Mouse (Mus musculus): ENCODE data around the gene Mdfic.
A peak's percentile ranks its signal among the peaks of the same experiment; 100 is the strongest.
"Not testable (repeated sequence)": the region's sequence is repeated elsewhere in the genome, so short reads cannot be mapped to it uniquely, and the experiment has no call there.

Gene Mdfic

DNA sequence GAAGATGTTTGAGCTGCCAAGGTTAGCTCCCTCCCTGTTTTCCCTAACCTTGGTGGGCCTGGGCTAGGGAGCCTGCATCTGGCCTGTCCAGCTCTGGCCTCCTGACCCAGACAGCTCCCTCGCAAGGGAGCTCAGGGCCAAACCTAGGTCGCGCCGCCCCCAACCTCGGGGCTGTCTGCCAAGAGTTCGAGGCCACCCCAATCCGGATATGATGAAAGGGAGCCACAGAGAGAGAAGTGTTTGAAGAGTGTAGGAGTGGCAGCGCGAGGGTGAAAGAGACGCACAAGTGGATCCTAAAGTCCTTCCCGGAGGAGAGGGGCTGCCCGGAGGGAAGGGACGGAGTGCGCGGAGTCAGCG, at the start of gene Mdfic:
TSS of gene Mdfic (plus strand) at position 201 of the 357 bp plus-strand sequence.
- no peak for DNase-seq (ENCODE audit: low read depth)

DNA sequence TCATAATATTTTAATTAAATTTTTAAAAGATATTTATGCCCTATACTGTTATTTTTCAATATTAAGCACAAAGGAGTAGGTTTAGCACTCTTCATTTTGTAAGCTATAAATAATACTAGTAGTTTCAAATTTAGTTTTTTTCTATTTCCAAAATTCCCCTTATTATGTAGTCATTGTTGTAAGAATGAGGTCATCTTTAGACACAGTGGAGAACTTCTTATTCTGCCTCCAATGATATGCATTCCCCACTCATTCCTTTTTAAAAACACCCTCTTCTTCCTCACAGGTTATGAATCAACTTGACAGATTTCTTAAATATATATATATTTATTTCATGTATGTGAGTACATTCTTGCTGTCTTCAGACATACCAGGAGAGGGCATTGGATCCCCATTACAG, 49.1 kb upstream of the Mdfic start:
- DNase-seq (ENCODE audit: low read depth), result no peak

DNA sequence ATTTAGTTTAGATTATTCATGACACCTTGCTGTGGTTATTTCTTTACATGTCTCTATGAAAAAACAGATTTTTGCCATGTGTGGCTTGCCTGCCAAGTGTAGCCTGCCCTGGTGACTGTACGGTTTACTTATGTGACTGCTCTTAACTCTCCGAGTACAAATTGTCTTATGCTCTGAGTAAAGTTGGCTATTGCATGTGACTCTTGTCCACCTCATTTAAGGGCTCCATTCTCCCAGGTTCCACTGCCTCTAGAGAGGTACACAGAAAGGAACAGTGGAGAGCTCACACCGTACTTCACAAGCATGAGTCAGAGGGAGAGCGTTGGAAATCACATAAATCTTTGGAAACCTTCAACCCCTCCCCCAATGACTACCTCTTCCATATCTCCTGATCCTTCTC, 10.4 kb upstream of the Mdfic start:
- no peak for DNase-seq (ENCODE audit: low read depth)

DNA sequence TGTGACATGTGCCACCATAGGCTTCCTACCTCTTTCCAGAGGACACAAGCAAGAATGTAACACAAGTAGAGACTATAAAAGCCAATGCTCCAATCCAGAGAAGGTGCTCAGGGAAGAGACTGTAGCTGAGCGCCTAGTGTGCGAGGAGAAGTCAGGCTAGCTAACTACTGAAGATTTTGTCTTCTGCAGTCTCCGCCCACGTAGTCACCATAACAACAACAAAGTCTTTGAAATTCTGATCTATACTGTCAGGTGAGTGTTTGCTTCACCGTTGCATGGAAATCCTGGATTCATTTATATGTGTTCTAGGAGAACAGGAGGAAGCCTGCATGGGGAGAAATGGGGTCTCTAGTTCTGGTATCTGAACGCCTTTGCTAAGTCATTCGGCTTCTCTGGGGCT, 9.8 kb upstream of the Mdfic start:
- no peak for DNase-seq (ENCODE audit: low read depth)

DNA sequence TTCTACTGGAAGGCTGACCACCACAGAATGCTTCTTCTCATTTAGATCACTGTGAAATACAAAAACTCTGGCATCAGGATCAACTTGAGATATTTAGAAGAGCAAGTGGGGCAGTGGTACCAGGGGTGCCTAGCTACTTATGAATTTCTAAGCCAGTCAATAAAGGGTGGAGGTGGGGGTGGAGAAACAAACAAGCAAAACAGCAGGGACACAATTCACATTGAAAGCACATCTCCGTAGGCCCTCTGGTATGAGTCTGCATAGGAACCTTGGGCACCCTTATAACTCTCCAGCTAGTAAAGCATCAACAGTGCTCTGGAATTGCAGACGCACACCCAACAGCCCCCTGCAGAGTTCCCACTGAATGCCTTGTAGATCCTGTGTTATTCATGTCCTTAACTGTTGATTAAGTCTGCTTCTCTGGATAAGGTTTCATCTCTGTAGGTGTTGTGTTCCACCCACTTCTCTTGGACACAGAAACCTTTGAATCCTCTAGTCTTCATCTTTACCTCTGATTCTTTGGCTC, 7.5 kb upstream of the Mdfic start:
- DNase-seq (ENCODE audit: low read depth), result no peak

DNA sequence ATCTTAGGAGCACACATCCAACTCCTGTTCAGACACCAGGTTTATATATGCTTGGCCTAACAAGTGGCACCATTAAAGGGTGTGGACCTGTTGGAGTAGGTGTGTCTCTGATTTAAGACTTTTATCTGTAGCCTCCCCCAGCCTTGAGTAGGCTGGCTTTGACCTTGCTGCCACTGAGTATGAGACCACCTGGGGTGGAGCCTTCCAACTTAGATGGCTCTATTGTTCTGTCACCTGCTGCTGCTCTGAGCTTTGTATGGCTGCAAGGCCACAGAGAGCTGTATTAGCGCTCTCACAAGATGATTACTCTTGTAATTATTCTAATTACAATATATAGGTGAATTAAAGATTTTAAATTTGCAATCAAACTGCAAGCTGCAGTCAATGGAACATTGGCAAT, 6.4 kb upstream of the Mdfic start:
- DNase-seq (ENCODE audit: low read depth), result not testable (repeated sequence)

DNA sequence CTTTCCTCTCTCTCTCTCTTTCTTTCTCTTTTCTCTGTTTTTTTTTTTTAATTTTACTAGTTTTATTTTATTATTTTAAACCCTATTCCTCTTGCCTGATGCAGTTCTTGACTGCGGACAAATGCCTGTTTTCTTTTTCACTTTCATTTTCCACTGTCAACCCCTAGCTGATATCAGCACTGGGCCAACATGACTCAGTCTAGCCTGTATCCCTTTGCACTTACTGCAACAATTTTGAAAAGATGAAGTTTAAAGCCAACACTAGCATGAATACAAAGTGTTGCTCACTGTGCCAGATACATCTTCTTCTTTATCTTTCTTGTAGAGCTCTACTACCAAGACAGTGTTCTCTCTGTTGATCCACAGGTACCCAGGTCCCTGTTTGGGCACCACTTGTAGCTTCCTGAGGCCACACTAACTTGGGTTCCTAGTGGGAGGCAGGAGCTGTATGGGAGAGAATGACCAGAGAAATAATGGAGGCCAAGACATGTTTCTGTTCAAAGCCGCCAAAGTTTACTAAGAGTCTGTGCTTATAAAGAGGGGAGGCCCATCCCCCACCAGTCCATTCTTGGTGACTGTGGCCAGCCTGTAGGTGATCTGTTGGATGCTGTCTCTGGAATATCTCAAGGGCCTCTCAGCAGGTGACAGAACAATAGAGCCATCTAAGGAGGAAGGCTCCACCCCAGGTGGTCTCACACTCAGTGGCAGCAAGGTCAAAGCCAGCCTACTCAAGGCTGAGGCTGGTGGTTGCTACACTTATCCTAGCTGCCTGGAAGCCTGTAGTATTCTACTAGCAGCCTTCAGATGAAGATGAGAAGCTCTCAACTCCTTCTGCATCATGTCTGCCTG, 5.2 kb upstream of the Mdfic start:
- no peak for DNase-seq (ENCODE audit: low read depth)

DNA sequence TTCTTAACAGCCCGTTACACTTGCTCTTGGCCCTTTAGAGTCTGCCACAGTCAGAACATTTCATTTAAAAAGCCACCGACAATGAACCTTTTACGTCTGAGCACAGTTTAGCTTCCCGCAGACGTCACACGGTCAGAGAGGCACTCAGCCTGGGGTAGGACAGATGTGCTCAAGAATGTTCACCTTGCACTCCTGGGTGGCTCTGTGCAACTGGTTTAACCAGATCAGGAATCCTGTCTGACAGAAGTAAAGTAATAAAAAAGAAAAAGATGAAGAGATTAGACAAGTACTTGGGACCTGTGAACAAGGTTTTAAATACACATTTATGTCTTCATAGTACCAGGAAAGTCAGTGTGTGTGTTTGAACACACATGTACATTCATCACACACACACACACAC, 542 bp upstream of the Mdfic start:
- no peak for DNase-seq (ENCODE audit: low read depth)

DNA sequence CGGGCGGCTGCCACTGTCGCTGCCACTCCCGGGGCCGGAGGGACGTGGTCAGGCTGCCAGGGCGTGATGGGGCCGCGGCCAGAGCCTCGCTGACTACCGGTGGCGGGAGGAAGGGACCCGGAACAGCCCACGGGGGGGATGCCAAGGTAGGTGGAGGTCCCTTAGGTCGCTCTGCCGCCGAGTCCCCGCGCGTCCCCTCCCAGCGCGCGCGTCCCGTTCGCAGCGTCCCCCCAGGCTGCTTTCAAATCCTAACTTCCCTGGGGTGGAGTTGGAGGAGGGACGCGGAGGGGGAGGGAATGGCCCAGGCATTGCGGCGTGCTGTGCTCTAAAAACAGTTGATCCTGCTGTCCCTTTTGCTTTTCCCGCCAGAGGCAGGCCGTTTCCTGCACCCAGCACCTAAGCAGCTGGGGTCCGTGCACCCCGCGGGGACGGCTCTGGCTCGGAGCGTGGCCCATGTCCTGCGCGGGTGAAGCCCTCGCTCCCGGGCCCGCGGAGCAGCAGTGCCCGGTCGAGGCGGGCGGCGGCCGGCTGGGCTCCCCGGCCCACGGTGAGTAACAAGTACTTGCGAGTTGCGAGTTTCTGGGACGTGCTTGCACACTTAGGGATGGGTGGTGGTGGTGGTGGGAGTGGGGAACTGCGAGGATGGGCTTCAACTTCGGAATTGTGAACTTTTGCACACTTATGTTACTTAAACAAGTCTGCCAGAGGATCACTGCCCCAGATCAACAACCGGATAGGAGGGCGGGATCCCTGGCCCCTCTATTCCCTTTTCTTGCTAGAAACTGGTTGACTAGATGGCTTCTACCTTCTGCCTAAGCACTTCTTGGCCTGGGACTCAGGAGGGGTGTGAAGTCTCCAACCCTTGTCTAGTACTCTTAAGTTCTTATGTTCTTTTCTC, 606 bp downstream of the Mdfic start:
- no peak for DNase-seq (ENCODE audit: low read depth)

DNA sequence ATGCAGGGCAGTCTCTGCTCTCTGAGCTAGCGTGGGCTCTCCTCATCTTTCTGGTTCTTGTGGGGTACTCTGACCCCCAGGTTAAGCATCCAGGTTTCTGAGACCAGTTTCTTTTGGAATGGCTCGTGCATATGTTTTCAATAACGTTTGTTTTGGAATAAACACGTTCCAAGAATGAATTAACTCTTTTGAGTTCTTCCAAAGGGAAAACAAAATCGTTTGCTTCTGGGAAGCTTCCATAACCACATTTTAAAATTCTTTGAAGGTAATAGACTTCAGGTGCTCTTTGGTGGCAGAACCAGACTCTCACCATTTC, 1.2 kb downstream of the Mdfic start:
- DNase-seq (ENCODE audit: low read depth), result no peak

DNA sequence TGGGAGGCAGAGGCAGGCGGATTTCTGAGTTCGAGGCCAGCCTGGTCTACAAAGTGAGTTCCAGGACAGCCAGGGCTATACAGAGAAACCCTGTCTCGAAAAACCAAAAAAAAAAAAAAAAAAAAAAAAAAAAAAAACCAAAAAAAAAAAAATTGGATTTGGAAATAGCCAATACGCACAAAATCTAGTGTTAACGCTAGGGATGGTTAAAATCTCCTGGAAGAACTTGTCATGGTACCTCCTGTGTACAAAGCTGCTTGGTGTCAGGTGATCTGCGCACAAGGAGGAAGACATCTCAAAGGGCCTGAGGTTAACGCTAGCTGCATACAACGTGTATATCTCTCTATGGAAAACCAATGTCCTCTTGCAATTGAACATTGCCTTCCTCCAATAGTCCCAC, 2.2 kb downstream of the Mdfic start:
- not testable (repeated sequence) for DNase-seq (ENCODE audit: low read depth)

DNA sequence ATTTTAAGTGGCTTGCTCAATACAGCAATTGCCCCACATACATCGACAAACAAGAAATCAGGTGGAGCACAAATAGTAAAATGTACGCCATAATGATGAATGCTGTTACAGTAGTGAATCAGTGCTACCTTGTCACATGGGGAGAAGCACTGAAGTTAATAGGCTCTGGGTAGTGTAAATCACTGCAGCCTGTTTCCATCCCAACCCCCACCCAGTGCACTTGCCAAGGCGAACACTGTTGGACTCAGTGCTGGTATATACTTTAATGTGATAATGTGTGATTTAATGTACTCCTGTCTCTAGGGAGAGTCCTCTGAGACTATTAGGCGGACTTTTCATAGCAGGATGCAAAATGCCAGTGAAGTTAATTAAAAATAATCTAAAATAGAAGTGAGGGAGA, 3.8 kb downstream of the Mdfic start:
- DNase-seq (ENCODE audit: low read depth), result no peak

DNA sequence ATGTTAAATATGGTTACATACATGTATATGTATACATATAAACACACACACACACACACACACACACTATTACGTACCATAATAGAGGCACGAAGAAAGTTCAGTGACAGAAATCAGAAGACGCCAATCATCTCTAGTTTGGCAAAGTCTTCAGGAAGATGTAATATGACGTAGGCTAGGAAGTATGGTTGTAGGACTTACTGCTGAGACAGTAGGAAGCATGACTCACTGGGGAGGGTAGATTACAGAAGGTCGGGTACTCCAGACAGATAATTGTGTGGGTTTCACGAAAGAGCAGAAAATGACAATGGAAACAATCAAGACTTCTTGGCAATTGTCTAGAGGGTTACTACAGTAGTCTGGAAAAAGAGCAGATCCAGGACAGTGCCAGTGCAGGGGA, 6.0 kb downstream of the Mdfic start:
- no peak for DNase-seq (ENCODE audit: low read depth)

DNA sequence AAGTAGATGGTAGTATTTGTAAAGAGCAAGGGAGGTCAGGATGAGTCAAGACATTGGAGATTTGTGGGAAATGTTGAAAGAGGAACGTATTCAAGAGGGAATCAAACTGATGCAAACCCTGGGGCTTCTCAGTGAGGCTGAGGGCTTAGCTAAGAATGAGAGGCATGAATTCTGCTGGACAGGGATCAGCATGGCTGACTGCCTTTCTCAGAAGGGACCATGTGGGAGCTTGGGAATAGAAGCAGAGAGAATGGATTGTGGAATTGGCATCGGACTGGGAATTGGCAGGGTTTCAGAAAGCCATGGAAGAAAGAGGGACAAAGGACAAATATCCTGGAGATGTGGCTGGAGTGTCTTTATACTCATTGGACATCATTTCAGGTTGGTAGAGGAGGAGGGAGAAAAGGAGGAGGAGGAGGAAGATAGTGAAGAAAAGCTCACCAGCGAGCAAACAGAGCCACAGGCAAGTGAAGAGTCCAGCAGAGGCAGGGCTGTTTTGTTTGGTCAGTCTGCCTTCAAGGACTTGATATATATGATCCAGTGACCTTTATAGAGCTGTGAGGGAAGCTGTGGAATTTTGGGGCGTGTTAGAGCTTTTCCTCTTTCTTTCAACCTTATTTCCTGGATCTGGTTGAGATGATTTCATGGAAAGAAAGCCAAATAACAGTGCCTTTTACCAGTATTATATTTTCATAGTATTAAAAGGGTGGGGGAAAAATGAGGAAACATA, 7.4 kb downstream of the Mdfic start:
- no peak for DNase-seq (ENCODE audit: low read depth)

DNA sequence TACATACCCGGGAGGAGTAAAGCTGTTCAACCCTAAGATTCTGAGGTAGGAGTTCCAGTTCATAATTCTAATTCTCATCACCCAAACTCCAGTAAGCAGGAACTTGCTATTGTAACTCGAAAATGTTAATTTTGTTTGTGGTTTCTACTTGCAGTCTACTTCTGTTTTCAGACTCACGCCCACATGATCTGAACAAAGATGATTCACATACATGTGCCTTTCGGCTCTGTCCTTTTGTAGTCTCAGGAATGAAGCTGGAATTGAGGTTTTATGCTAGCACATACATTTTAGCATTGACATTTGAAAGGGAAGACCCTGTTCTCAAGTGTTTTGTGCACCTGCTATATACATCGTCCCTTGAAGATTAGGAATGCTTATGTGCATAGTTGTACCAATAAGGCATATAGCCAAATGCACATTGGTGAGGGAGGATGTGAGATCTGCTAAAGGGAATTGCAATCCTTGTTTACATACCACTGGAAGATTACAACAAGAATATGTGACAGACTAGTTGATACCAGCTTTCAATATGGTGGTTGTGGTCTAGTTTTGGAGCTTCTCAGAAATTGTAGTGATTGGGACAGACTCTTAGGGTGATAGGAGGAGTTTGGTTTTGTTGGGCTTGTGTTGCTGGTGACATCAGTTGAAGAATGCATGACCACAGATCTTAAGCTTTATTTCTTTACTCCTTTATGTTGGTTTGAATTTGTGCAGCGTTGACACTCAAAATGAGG, 8.6 kb downstream of the Mdfic start:
- DNase-seq (ENCODE audit: low read depth), result peak; percentile 13

DNA sequence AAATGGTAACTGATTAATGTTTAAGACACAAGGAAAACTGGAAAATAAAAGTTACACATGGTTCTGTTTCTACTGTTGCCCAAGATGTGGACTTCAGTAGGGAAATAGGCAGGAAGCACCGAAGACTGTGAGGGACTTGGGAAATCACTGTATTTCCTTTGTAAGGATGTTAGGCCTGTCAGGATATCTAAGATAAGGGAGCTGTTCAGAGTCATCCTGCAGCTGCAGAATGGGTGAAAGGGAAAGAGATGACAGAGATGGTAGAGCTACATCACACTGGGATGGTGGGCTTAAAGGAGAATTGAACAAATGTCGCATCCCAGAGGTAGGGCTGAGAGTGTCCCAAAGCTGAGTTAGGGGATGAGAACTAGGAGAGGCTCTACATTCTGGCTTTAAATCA, 9.8 kb downstream of the Mdfic start:
- DNase-seq (ENCODE audit: low read depth), result no peak

DNA sequence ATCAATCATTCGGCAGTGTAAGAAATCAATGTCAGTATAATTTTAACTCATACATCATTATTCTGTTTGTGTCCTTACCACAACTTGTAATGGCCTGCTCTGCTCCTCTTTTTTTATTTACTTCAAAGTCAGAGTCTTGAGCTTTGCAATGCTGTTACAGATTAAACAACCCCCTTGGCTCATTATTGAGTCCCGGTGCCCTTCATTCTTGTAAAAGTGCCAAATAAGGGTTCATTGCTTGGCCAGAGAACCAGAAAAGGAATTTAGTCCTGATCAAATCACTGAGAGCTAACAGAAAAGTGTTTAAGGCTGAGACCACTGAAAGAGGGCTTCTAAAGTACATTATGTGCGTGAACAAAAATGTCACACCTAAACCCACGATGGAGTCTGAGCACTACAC, 10.2 kb downstream of the Mdfic start:
- no peak for DNase-seq (ENCODE audit: low read depth)

DNA sequence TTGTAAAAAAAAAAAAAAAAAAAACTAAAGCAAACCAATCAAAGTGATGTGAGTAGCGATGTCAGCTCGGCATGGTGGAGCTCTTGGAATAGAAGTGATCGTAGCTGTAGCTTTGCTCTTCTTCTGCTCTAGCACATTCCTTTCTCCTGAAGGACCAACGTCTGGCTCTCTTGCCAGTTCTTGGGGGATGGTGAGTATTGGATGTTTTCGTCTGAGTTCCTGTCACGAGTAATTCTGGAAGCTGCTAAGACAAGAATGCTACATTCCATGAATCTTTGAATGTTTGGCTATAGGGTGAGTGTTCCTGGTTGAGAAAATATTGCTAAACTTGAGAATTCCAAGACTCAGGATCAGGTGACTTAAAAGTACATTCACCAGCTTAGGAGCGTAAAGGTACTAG, 11.0 kb downstream of the Mdfic start:
- no peak for DNase-seq (ENCODE audit: low read depth)

DNA sequence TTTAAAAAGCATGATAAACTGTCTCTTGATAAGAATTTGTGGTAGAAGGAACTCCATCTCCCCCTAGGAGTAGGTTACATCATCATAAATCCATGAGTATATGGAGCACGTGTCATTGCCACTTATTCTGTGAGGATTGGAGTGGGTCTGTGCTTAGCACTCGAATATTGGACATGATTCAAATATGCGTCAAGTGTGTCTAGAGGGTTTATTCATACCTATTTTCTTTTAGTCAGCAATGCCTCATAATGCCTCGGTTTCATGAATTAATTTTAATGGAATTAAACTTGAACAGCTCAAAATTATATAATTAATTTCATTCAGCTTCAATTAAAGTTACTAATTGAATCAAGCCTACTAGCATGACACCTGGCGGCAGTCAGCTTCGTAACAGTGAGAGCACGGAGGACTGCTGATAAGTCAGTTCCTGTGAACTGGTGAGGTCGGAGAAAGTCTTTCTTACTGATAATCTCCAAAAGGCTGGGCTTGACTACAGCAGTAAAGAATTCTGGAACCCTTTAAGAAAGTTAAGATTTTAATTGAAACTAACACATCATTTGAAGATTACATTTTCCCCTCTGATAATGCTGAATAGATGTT, 17.0 kb downstream of the Mdfic start:
- no peak for DNase-seq (ENCODE audit: low read depth)

DNA sequence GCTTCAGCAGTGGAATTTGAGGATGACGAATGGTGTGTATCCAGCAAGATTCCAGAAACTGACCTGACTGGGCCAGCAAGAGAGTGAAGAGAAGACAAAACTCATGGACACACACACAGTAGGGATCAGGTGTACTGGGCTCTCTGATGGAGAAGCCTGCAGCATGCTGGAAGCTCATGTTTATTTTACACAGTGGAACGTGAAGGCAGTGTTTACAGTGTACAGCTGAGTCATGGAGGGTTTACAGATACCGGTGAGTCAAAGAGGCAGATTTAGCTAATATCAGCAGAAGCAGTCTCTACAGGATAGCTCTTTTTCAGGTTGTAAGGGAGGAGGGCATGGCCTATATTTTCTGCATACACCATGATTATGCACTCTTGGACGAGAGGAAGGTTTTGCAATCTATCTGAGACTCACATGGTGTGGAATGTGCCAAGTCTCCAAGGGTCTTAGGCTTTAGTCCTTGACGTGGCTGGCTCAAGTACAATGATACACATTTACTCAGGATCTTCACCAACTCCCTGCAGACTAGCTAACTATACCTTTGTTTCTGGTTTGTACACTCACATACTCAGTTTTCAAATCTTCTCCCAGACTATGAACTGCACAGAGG, 18.0 kb downstream of the Mdfic start:
- no peak for DNase-seq (ENCODE audit: low read depth)

DNA sequence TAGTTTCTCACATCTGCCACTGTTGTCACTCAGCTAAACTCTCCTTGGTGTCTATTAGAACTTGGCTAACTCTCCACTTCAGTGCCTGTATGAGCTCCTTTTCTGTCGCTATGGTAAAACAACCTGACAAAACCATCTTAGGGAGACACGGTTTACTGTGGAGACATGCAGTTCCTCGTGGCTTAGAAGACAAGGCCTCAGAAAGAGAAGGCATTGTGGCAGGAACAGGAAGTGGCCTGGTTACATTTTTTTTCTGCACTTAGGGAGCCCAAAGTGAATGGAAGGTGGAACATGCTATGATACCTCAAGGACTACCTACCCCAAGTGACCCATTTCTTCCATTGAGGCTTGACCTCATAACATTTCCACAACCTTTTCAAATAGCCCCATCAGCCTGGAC, 18.7 kb downstream of the Mdfic start:
- DNase-seq (ENCODE audit: low read depth), result no peak

Measured in c-Kit-positive CD71-negative TER-119-negative erythroid progenitor cells, embryonic 14.5 days (primary cell).